Mouse (Mus musculus): ENCODE results near the gene Crim1.

- TF ChIP-seq POLR2A (IDR thresholded peaks at IDR 0.05; ENCODE audit: insufficient read depth, low read length) (no peak), CTCF (IDR thresholded peaks at IDR 0.05; ENCODE audit: low read depth, low read length) (no peak), EP300 (IDR thresholded peaks at IDR 0.05; ENCODE audit: insufficient read depth, low read depth, low read length) (no peak)
Measured at GRCm38 (mm10) chr17:78354871-78355270, 154.8 kb downstream of the Crim1 start.
